Mouse (Mus musculus): ENCODE measurements around the gene Plekhh1. TPM values are rescaled to one million over a fixed set of nuclear protein-coding genes. Genes with fewer than 3 reads are reported as not detected.

Gene Plekhh1
- polyA plus RNA-seq, 1 experiment from 2014 or later, result 12.6 TPM

DNA sequence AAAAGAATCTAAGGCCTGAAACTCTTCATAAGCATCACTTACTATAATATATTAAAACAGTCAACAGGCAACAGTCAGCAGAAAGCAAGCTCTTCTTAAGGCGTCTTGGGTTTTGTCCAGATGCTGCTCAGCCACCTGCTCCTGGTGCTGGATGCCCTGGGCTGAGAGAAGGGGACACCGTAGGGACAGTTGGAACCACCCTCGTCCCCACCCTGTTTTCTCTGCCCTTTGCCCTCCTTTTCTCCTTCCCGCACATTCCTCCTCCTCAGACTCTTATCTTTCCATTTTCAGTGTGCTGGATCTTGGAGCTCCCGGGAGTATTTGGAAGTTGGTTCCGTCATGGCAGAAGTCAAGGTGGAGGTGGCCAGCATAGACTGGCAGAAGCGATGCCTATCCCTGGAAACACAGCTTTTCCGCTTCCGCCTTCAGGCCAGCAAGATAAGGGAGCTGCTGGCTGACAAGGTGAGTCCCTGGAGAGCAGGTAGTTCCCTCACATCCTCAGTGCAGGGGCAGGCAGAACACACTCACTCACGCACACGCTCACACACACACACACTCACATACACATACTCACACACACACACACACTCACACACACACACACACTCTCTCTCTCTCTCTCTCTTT, 11.4 kb downstream of the Plekhh1 start:
- H3K27me3 ChIP-seq (replicated peaks; ENCODE audit: control insufficient read depth, insufficient read depth, low read length), result no peaks in the 10 kb centered on the region
- H3K27ac ChIP-seq (ENCODE audit: low read depth, low read length), result peak overlapping the region; percentile 86
- ATAC-seq, result peak; percentile 52
- H3K4me3 ChIP-seq (ENCODE audit: low read depth, low read length), result no peak overlapping the region
- peaks cover 9% of the 10 kb centered on the region for H3K36me3 ChIP-seq (ENCODE audit: control insufficient read depth, insufficient read depth)
- H3K4me2 ChIP-seq (replicated peaks; ENCODE audit: low read depth), result peak overlapping the region; percentile 45
- no peaks in the 10 kb centered on the region for H3K9me3 ChIP-seq (ENCODE audit: control insufficient read depth)
- no peak for TF ChIP-seq CTCF (IDR thresholded peaks at IDR 0.05; ENCODE audit: low read depth)
- H3K9ac ChIP-seq (ENCODE audit: low read depth, low read length), result 0 out of 2 replicates have a peak overlapping the region, but pooled peaks have one; percentile 4
- peaks cover 3% of the 10 kb centered on the region; the same call in 1 of the 2 replicates for H3K4me1 ChIP-seq (replicated peaks; ENCODE audit: control insufficient read depth, insufficient read depth, low read length)
- WGBS, result 43% methylated on average over 11 of the region's 11 CpGs

DNA sequence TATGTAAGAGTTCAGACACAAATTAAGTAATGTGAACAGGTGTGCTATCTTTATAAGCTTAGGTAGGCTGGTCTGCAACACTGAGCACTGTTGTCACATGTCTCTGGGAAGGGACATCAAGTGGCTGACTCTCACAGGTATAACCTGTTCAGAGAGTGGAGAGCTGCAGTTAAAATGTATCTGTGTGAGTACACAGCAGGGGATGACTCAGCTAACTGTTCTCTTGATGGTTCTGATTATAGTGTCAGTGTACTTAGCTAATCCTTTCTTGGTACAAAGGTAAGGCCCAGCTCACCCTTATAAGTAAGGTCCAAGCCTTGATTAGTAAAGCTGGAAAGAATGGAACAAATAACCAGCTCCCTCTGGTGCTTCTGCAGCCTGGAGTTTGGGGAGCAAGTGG, 12.5 kb downstream of the Plekhh1 start:
- Histone ChIP-seq H3K27ac (ENCODE audit: low read depth, low read length) (peak overlapping the region; percentile 86), H3K9ac (ENCODE audit: low read depth, low read length) (no peak overlapping the region), H3K36me3 (ENCODE audit: control insufficient read depth, insufficient read depth) (peaks cover 6% of the 10 kb centered on the region), H3K4me1 (replicated peaks; ENCODE audit: control insufficient read depth, insufficient read depth, low read length) (peaks cover 3% of the 10 kb centered on the region; the same call in 1 of the 2 replicates), H3K27me3 (replicated peaks; ENCODE audit: control insufficient read depth, insufficient read depth, low read length) (no peaks in the 10 kb centered on the region), H3K4me2 (replicated peaks; ENCODE audit: low read depth) (peak overlapping the region; percentile 41), H3K9me3 (ENCODE audit: control insufficient read depth) (no peaks in the 10 kb centered on the region), H3K4me3 (ENCODE audit: low read depth, low read length) (no peak overlapping the region)
- peak; percentile 91 for ATAC-seq
- 0 out of 2 replicates have a peak, but pooled peaks have one; percentile 10 for TF ChIP-seq CTCF (IDR thresholded peaks at IDR 0.05; ENCODE audit: low read depth)

DNA sequence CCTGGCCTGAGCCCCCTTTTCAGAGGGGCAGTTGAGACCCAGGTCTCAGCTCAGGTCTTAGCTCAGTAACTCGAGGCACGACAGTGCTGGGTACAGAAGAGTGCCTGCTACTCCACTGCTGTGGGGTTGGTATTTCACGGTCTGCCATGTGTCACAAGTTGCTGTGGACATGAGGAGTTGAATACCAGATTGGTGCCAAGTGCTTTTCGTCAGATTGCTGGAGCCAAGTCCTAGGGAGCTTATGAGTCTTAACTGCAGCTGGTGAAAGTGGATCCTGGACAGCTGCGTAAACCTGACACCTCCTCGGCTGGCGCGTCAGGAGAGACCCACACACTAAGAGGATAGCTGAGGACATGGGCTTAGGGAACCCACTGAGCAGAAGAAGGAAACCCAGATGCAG, 15.7 kb downstream of the Plekhh1 start:
- peaks cover 7% of the 10 kb centered on the region for H3K36me3 ChIP-seq (ENCODE audit: control insufficient read depth, insufficient read depth)
- no peak for ATAC-seq
- no peak overlapping the region for H3K4me2 ChIP-seq (replicated peaks; ENCODE audit: low read depth)
- no peak overlapping the region for H3K27ac ChIP-seq (ENCODE audit: low read depth, low read length)
- WGBS, result 82% methylated on average over 8 of the region's 8 CpGs
- H3K9me3 ChIP-seq (ENCODE audit: control insufficient read depth), result no peaks in the 10 kb centered on the region
- no peak for TF ChIP-seq CTCF (IDR thresholded peaks at IDR 0.05; ENCODE audit: low read depth)
- no peak overlapping the region for H3K9ac ChIP-seq (ENCODE audit: low read depth, low read length)
- H3K4me3 ChIP-seq (ENCODE audit: low read depth, low read length), result no peak overlapping the region
- H3K27me3 ChIP-seq (replicated peaks; ENCODE audit: control insufficient read depth, insufficient read depth, low read length), result no peaks in the 10 kb centered on the region
- peaks cover 3% of the 10 kb centered on the region; the same call in 1 of the 2 replicates for H3K4me1 ChIP-seq (replicated peaks; ENCODE audit: control insufficient read depth, insufficient read depth, low read length)

DNA sequence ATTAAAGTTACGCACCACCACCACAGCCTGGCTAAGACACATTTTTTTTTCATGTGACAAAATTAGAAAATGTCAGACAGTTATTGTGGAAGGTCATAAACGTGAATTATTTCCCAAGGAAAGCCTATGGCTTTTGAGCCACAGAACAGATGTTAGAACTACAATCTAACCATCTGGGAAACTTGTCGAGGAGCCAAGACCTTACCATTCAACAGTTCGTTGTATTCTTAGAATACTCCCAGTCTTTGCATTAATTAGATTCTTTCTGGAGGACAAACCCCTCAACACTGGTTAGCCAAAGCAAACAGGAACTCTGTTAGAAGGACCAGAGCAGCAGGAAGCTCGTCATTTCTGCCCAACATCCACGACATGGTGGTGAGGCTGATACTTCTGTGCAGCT, 17.2 kb downstream of the Plekhh1 start:
- no peak overlapping the region for H3K4me3 ChIP-seq (ENCODE audit: low read depth, low read length)
- H3K27me3 ChIP-seq (replicated peaks; ENCODE audit: control insufficient read depth, insufficient read depth, low read length), result no peaks in the 10 kb centered on the region
- TF ChIP-seq CTCF (IDR thresholded peaks at IDR 0.05; ENCODE audit: low read depth), result no peak
- H3K9me3 ChIP-seq (ENCODE audit: control insufficient read depth), result no peaks in the 10 kb centered on the region
- 70% methylated on average over 6 of the region's 6 CpGs for WGBS
- no peak overlapping the region for H3K9ac ChIP-seq (ENCODE audit: low read depth, low read length)
- no peak overlapping the region for H3K4me2 ChIP-seq (replicated peaks; ENCODE audit: low read depth)
- no peak for ATAC-seq
- no peaks in the 10 kb centered on the region; the same call in 1 of the 2 replicates for H3K4me1 ChIP-seq (replicated peaks; ENCODE audit: control insufficient read depth, insufficient read depth, low read length)
- peaks cover 16% of the 10 kb centered on the region for H3K36me3 ChIP-seq (ENCODE audit: control insufficient read depth, insufficient read depth)
- no peak overlapping the region for H3K27ac ChIP-seq (ENCODE audit: low read depth, low read length)

GRCm38 (mm10) chr12:79047203-79047602, 18.2 kb downstream of the Plekhh1 start:
- ATAC-seq, result no peak; the same call in 1 of the 2 replicates
- H3K4me2 ChIP-seq (replicated peaks; ENCODE audit: low read depth), result no peak overlapping the region
- 0 out of 2 replicates have a peak, but pooled peaks have one; percentile 10 for TF ChIP-seq CTCF (IDR thresholded peaks at IDR 0.05; ENCODE audit: low read depth)
- no peaks in the 10 kb centered on the region for H3K27me3 ChIP-seq (replicated peaks; ENCODE audit: control insufficient read depth, insufficient read depth, low read length)
- H3K9ac ChIP-seq (ENCODE audit: low read depth, low read length), result no peak overlapping the region
- no peak overlapping the region for H3K4me3 ChIP-seq (ENCODE audit: low read depth, low read length)
- no peaks in the 10 kb centered on the region for H3K4me1 ChIP-seq (replicated peaks; ENCODE audit: control insufficient read depth, insufficient read depth, low read length)
- WGBS, result 81% methylated on average over 7 of the region's 7 CpGs
- H3K9me3 ChIP-seq (ENCODE audit: control insufficient read depth), result no peaks in the 10 kb centered on the region
- peaks cover 16% of the 10 kb centered on the region for H3K36me3 ChIP-seq (ENCODE audit: control insufficient read depth, insufficient read depth)
- H3K27ac ChIP-seq (ENCODE audit: low read depth, low read length), result no peak overlapping the region

- Histone ChIP-seq H3K9ac (ENCODE audit: low read depth, low read length) (no peak overlapping the region), H3K4me3 (ENCODE audit: low read depth, low read length) (no peak overlapping the region), H3K4me2 (replicated peaks; ENCODE audit: low read depth) (no peak overlapping the region), H3K27me3 (replicated peaks; ENCODE audit: control insufficient read depth, insufficient read depth, low read length) (no peaks in the 10 kb centered on the region), H3K27ac (ENCODE audit: low read depth, low read length) (no peak overlapping the region), H3K9me3 (ENCODE audit: control insufficient read depth) (no peaks in the 10 kb centered on the region), H3K36me3 (ENCODE audit: control insufficient read depth, insufficient read depth) (peaks cover 23% of the 10 kb centered on the region), H3K4me1 (replicated peaks; ENCODE audit: control insufficient read depth, insufficient read depth, low read length) (no peaks in the 10 kb centered on the region)
- WGBS, result 92% methylated on average over 1 of the region's 1 CpGs
- no peak for TF ChIP-seq CTCF (IDR thresholded peaks at IDR 0.05; ENCODE audit: low read depth)
- ATAC-seq, result no peak
These were observed 19.9 kb downstream of the Plekhh1 start for GRCm38 (mm10) chr12:79048898-79049297.

Data from intestine, postnatal 0 days (tissue).